Mouse (Mus musculus) liver, adult 2 months (tissue): ENCODE measurements around the gene Gins1. TPM values are rescaled to one million over a fixed set of nuclear protein-coding genes. Genes with fewer than 3 reads are reported as not detected.
A peak's percentile ranks its signal among the peaks of the same experiment; 100 is the strongest.

Source experiments
- DNase-seq: peaks from one replicate; pipeline ENCODE4 v3.0.0-alpha.2; 2011; ENCODE audit warnings: low read depth, low spot score; ENCODE audit errors: extremely low read depth
- H3K27ac ChIP-seq: fragments of 200-500 bp; replicated peaks from 2 replicates; pipeline ENCODE4 v1.5.1; 2012; ENCODE audit warnings: low read depth, mild to moderate bottlenecking, control low read depth, inconsistent platforms, low read length; ENCODE audit not compliant: insufficient read depth
- H3K27me3 ChIP-seq: fragments of 200-500 bp; 2 replicates; pipeline ENCODE4 v1.6.1; 2012; ENCODE audit warnings: mild to moderate bottlenecking, moderate library complexity, low read length, inconsistent platforms; ENCODE audit not compliant: control insufficient read depth, insufficient read depth
- H3K36me3 ChIP-seq: fragments of 200-500 bp; 2 replicates; pipeline ENCODE4 v1.6.1; 2012; ENCODE audit warnings: low read length, inconsistent platforms; ENCODE audit not compliant: control insufficient read depth, insufficient read depth
- H3K4me1 ChIP-seq: fragments of 200-500 bp; 2 replicates; pipeline ENCODE4 v1.6.1; 2011; ENCODE audit warnings: low read length; ENCODE audit not compliant: control insufficient read depth, insufficient read depth
- H3K4me3 ChIP-seq: fragments of 200-500 bp; 2 replicates; pipeline ENCODE4 v1.5.1; 2011; ENCODE audit warnings: low read depth, mild to moderate bottlenecking, control low read depth, low read length, moderate library complexity; ENCODE audit not compliant: insufficient read depth
- H3K79me2 ChIP-seq: fragments of 200-500 bp; 2 replicates; pipeline ENCODE4 v1.6.1; 2012; ENCODE audit warnings: inconsistent platforms, mild to moderate bottlenecking, low read length, moderate library complexity; ENCODE audit not compliant: control insufficient read depth, insufficient read depth
- H3K9ac ChIP-seq: fragments of 200-500 bp; 2 replicates; pipeline ENCODE4 v1.6.1; 2012; ENCODE audit warnings: low read depth, mild to moderate bottlenecking, control low read depth, inconsistent platforms, low read length
- CTCF ChIP-seq: fragments of 200-500 bp; IDR thresholded peaks from 2 replicates; pipeline ENCODE4 v1.5.1; 2011; ENCODE audit warnings: low read depth, low read length, control low read depth
- POLR2A ChIP-seq: fragments of 200-500 bp; IDR thresholded peaks from 2 replicates; pipeline ENCODE4 v1.6.1; 2011; ENCODE audit warnings: low read length, control low read depth; ENCODE audit not compliant: insufficient read depth; ENCODE audit errors: extremely low read depth
- WGBS: fragments of 180-500 bp; shearing (Covaris S2); methylation state at CpG from one replicate; pipeline ENCODE4 v1.1.7; 2018; 5-methylcytosine and 5-hydroxymethylcytosine counted together
- polyA plus RNA-seq: library from polyadenylated mRNA; depleted of rRNA; stranded (reverse); fragments of >200 nt; gene quantifications from 2 replicates; pipeline ENCODE4 v1.2.3, GENCODE M21; 2012
- total RNA-seq: library from RNA; depleted of rRNA; stranded (reverse); fragments of >200 nt; gene quantifications from 2 replicates; pipeline ENCODE4 v1.2.3, GENCODE M21; 2014

Gene Gins1
- total and polyA plus RNA-seq, 2 experiments, result 2.0 to 5.4 TPM

- H3K4me3 ChIP-seq, result no peak overlapping the region
- DNase-seq, result no peak
- no peak overlapping the region for H3K27ac ChIP-seq
- H3K79me2 ChIP-seq, result no peaks in the 10 kb centered on the region
- no peaks in the 10 kb centered on the region for H3K36me3 ChIP-seq
- H3K4me1 ChIP-seq, result peaks cover 4% of the 10 kb centered on the region; the same call in 1 of the 2 replicates
- H3K27me3 ChIP-seq, result no peaks in the 10 kb centered on the region
- WGBS, result 93% methylated on average over 3 of the region's 3 CpGs
- TF ChIP-seq CTCF (no peak), POLR2A (no peak)
- no peak overlapping the region for H3K9ac ChIP-seq
These were observed 17.8 kb downstream of the Gins1 start for GRCm38 (mm10) chr2:150923026-150923425.

GRCm38 (mm10) chr2:150923505-150923904 lies 18.3 kb downstream of the Gins1 start:
- H3K79me2 ChIP-seq, result no peaks in the 10 kb centered on the region
- 89% methylated on average over 7 of the region's 7 CpGs for WGBS
- no peak overlapping the region for H3K4me3 ChIP-seq
- no peak overlapping the region for H3K27ac ChIP-seq
- no peaks in the 10 kb centered on the region for H3K36me3 ChIP-seq
- H3K27me3 ChIP-seq, result no peaks in the 10 kb centered on the region
- no peak for DNase-seq
- no peak overlapping the region for H3K9ac ChIP-seq
- H3K4me1 ChIP-seq, result peaks cover 4% of the 10 kb centered on the region; the same call in 1 of the 2 replicates
- TF ChIP-seq CTCF, result no peak
- TF ChIP-seq POLR2A, result no peak

GRCm38 (mm10) chr2:150927038-150927720 lies 22.0 kb downstream of the Gins1 start:
- peak; percentile 17 for DNase-seq
- no peaks in the 10 kb centered on the region for H3K79me2 ChIP-seq
- no peak overlapping the region for H3K4me3 ChIP-seq
- H3K4me1 ChIP-seq, result peaks cover 2% of the 10 kb centered on the region; the same call in 1 of the 2 replicates
- no peak overlapping the region for H3K9ac ChIP-seq
- no peak overlapping the region for H3K27ac ChIP-seq
- TF ChIP-seq CTCF (no peak), POLR2A (no peak)
- H3K36me3 ChIP-seq, result no peaks in the 10 kb centered on the region
- H3K27me3 ChIP-seq, result no peaks in the 10 kb centered on the region
- 87% methylated on average over 11 of the region's 11 CpGs for WGBS

- H3K27me3 ChIP-seq, result no peaks in the 10 kb centered on the region
- H3K4me1 ChIP-seq, result no peaks in the 10 kb centered on the region
- H3K9ac ChIP-seq, result no peak overlapping the region
- no peaks in the 10 kb centered on the region for H3K36me3 ChIP-seq
- no peak overlapping the region for H3K27ac ChIP-seq
- DNase-seq, result no peak
- WGBS, result 91% methylated on average over 6 of the region's 6 CpGs
- no peak overlapping the region for H3K4me3 ChIP-seq
- no peaks in the 10 kb centered on the region for H3K79me2 ChIP-seq
- TF ChIP-seq POLR2A (no peak), CTCF (no peak)
These were observed 24.0 kb downstream of the Gins1 start for GRCm38 (mm10) chr2:150929156-150929555.

GRCm38 (mm10) chr2:150930806-150931205 lies 25.6 kb downstream of the Gins1 start:
- no peaks in the 10 kb centered on the region for H3K36me3 ChIP-seq
- 78% methylated on average over 3 of the region's 3 CpGs for WGBS

GRCm38 (mm10) chr2:150933482-150933881 lies 28.3 kb downstream of the Gins1 start:
- no peaks in the 10 kb centered on the region for H3K79me2 ChIP-seq
- H3K9ac ChIP-seq, result no peak overlapping the region
- 85% methylated on average over 19 of the region's 19 CpGs for WGBS

More at GRCm38 (mm10) chr2:150930806-150931205, 25.6 kb downstream of the Gins1 start:
- no peak for DNase-seq
- H3K9ac ChIP-seq, result no peak overlapping the region
- H3K4me1 ChIP-seq, result no peaks in the 10 kb centered on the region
- no peaks in the 10 kb centered on the region for H3K27me3 ChIP-seq
- H3K79me2 ChIP-seq, result no peaks in the 10 kb centered on the region
- H3K4me3 ChIP-seq, result no peak overlapping the region
- no peak overlapping the region for H3K27ac ChIP-seq
- no peak for TF ChIP-seq POLR2A
- no peak for TF ChIP-seq CTCF

More at GRCm38 (mm10) chr2:150933482-150933881, 28.3 kb downstream of the Gins1 start:
- H3K4me1 ChIP-seq, result no peaks in the 10 kb centered on the region
- TF ChIP-seq CTCF, result no peak
- TF ChIP-seq POLR2A, result no peak
- no peak overlapping the region for H3K27ac ChIP-seq
- no peaks in the 10 kb centered on the region for H3K27me3 ChIP-seq
- DNase-seq, result no peak
- no peak overlapping the region for H3K4me3 ChIP-seq
- no peaks in the 10 kb centered on the region for H3K36me3 ChIP-seq
